Comparison of ENCODE assay signal across 28 mouse cellular contexts in the genomic region with DNA sequence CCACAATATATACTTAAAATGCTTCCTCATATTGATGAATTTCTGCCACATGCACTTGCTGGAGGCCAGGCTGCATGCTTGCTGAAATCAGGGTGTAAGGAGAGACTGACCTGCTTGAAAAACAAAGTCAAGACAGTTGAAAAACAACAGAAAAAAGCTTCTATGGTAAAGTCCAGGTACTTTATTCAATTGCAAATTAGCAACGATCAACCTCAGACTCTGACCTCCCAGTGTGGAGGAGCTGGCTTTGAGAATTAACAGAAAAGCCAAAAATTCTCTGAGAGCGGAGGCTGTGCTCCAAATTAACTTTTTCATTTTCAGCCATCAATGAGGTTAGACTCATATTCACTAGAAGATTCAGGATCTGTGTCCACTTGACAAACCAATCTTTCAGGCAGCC.
"Had no signal": no experiment of that assay in that cellular context is flagged by ENCODE, and none has a peak within 500 bp of the region (broad histone marks: within the 10 kb centered on the region; RNA-seq: fewer than 3 reads in every experiment).

No protein-coding gene starts in this region.

- H3K27me3 ChIP-seq: heart, embryonic 12.5 days; hindbrain, embryonic 12.5 days; intestine, embryonic 15.5 days; kidney, embryonic 15.5 days; limb, embryonic 13.5 days; limb, embryonic 15.5 days; liver, embryonic 12.5 days had no signal

- ATAC-seq: hindbrain, embryonic 16.5 days; inflammation-experienced regulatory T-cells, adult 6 months; intestine, embryonic 15.5 days; liver, embryonic 12.5 days had no signal

- DNase-seq: gastrocnemius, adult 2 months; gastrocnemius, postnatal 10 days; gastrocnemius, postnatal 25 days; heart, adult 18-20 months; heart, postnatal 10 days; heart, postnatal 4 days; kidney, adult 11 months; kidney, adult 2 months; kidney, adult 9 months; kidney, postnatal 14 days; kidney, postnatal 36 days; layer of hippocampus, adult 9-11 months; layer of hippocampus, postnatal 36 days; left cerebral cortex, postnatal 4 days had no signal

- H3K9ac ChIP-seq: heart, embryonic 12.5 days; hindbrain, embryonic 12.5 days; hindbrain, embryonic 14.5 days; intestine, embryonic 15.5 days; kidney, embryonic 15.5 days; limb, embryonic 13.5 days; limb, embryonic 15.5 days; liver, embryonic 12.5 days; liver, embryonic 14.5 days had no signal

- H3K9me3 ChIP-seq: heart, embryonic 10.5 days; hindbrain, embryonic 12.5 days; intestine, embryonic 15.5 days; kidney, embryonic 15.5 days; limb, embryonic 13.5 days; limb, embryonic 15.5 days; liver, embryonic 12.5 days had no signal

- H3K27ac ChIP-seq: gastrocnemius, adult 2 months; heart, embryonic 10.5 days; hindbrain, embryonic 10.5 days; hindbrain, embryonic 12.5 days; hindbrain, embryonic 14.5 days; intestine, embryonic 15.5 days; kidney, embryonic 15.5 days; kidney, postnatal 0 days; limb, embryonic 13.5 days; limb, embryonic 15.5 days; liver, embryonic 12.5 days; liver, embryonic 14.5 days had no signal

- H3K4me2 ChIP-seq: heart, embryonic 12.5 days; hindbrain, embryonic 12.5 days; hindbrain, embryonic 14.5 days; intestine, embryonic 15.5 days; kidney, embryonic 15.5 days; limb, embryonic 13.5 days; limb, embryonic 15.5 days; liver, embryonic 12.5 days had no signal

- H3K4me1 ChIP-seq: heart, embryonic 10.5 days; heart, embryonic 12.5 days; hindbrain, embryonic 10.5 days; hindbrain, embryonic 12.5 days; intestine, embryonic 15.5 days; kidney, embryonic 15.5 days; limb, embryonic 13.5 days; limb, embryonic 15.5 days; liver, embryonic 12.5 days had no signal

- H3K36me3 ChIP-seq: heart, embryonic 10.5 days; heart, embryonic 12.5 days; hindbrain, embryonic 10.5 days; hindbrain, embryonic 12.5 days; intestine, embryonic 15.5 days; kidney, embryonic 15.5 days; limb, embryonic 13.5 days; limb, embryonic 15.5 days; liver, embryonic 12.5 days had no signal

- H3K4me3 ChIP-seq: gastrocnemius, adult 2 months; heart, embryonic 10.5 days; heart, embryonic 12.5 days; hindbrain, embryonic 10.5 days; hindbrain, embryonic 12.5 days; intestine, embryonic 15.5 days; kidney, embryonic 15.5 days; limb, embryonic 13.5 days; limb, embryonic 15.5 days; liver, embryonic 12.5 days had no signal
